Mouse (Mus musculus) stomach, postnatal 0 days (tissue): ENCODE data around the gene Rpl7l1. TPM values are rescaled to one million over a fixed set of nuclear protein-coding genes. Genes with fewer than 3 reads are reported as not detected.

Source experiments
- ATAC-seq: fragments of 200-750 bp; cut with Nextera tagmentation; 2 replicates; pipeline ENCODE4 v1.8.0; 2017; ENCODE audit not compliant: low FRiP score, low TSS enrichment
- DNase-seq: peaks from one replicate; pipeline ENCODE4 v3.0.0-alpha.2; 2016; ENCODE audit warnings: low spot score
- H3K27ac ChIP-seq: fragments of 300-500 bp; sonication (generic); replicated peaks from 2 replicates; pipeline ENCODE4 v1.5.1; 2014; ENCODE audit warnings: mild to moderate bottlenecking, control low read depth
- H3K27me3 ChIP-seq: fragments of 300-500 bp; sonication (generic); 2 replicates; pipeline ENCODE4 v1.6.1; 2014; ENCODE audit warnings: low read length; ENCODE audit not compliant: control insufficient read depth, insufficient read depth
- H3K36me3 ChIP-seq: fragments of 300-500 bp; sonication (generic); 2 replicates; pipeline ENCODE4 v1.6.1; 2014; ENCODE audit warnings: low read length, mixed read lengths; ENCODE audit not compliant: control insufficient read depth, insufficient read depth
- H3K4me1 ChIP-seq: fragments of 300-500 bp; sonication (generic); replicated peaks from 2 replicates; pipeline ENCODE4 v1.6.1; 2014; ENCODE audit warnings: antibody characterized with exemption; ENCODE audit not compliant: control insufficient read depth, insufficient read depth
- H3K4me2 ChIP-seq: fragments of 300-500 bp; sonication (generic); replicated peaks from 2 replicates; pipeline ENCODE4 v1.6.1; 2014; ENCODE audit warnings: low read depth, mild to moderate bottlenecking, control low read depth, moderate library complexity
- H3K4me3 ChIP-seq: fragments of 300-500 bp; sonication (generic); 2 replicates; pipeline ENCODE4 v1.5.1; 2014; ENCODE audit warnings: low read depth, low read length, control low read depth
- H3K9ac ChIP-seq: fragments of 300-500 bp; sonication (generic); 2 replicates; pipeline ENCODE4 v1.6.1; 2014; ENCODE audit warnings: mild to moderate bottlenecking, low read length, control low read depth, mixed read lengths
- H3K9me3 ChIP-seq: fragments of 300-500 bp; sonication (generic); 2 replicates; pipeline ENCODE4 v1.6.1; 2016; ENCODE audit warnings: low read length; ENCODE audit not compliant: control insufficient read depth
- CTCF ChIP-seq: IDR thresholded peaks from 2 replicates; pipeline ENCODE4 v1.5.1; 2016; ENCODE audit warnings: antibody characterized with exemption, low read depth, mild to moderate bottlenecking, moderate library complexity
- EP300 ChIP-seq: optimal IDR thresholded peaks from 2 replicates; pipeline ENCODE3; 2016; ENCODE audit warnings: antibody characterized with exemption
- WGBS: fragments of 180-500 bp; shearing (Covaris S2); extraction: QIAGEN DNeasy Blood & Tissue Kit; methylation state at CpG from one replicate; pipeline ENCODE4 v1.1.7; 2014; 5-methylcytosine and 5-hydroxymethylcytosine counted together
- polyA plus RNA-seq: library from polyadenylated mRNA; unstranded; fragments of >200 nt; fragmentation: Nextera tagmentation; extraction: Ambion mirVana; gene quantifications from 2 replicates; pipeline ENCODE4 v1.2.1, GENCODE M21; 2015

Rpl7l1 gene
- polyA plus RNA-seq, 1 experiment from 2014 or later, result 95.0 TPM

- Histone ChIP-seq H3K36me3 (0 out of 2 replicates have a peak, but pooled peaks cover 6% of the 10 kb centered on the region), H3K9ac (no peak overlapping the region), H3K27ac (no peak overlapping the region), H3K27me3 (no peaks in the 10 kb centered on the region), H3K4me2 (no peak overlapping the region), H3K4me3 (no peak overlapping the region), H3K4me1 (no peaks in the 10 kb centered on the region), H3K9me3 (no peaks in the 10 kb centered on the region)
- TF ChIP-seq EP300, result no peak
- no peak for TF ChIP-seq CTCF
- WGBS, result 85% methylated on average over 3 of the region's 3 CpGs
- ATAC-seq (no peak), DNase-seq (no peak)
Observed at GRCm38 (mm10) chr17:46734055-46734454, 48.4 kb downstream of the Rpl7l1 start.

- ATAC-seq (peak; percentile 70), DNase-seq (peak; percentile 82)
- WGBS, result 18% methylated on average over 24 of the region's 24 CpGs
- Histone ChIP-seq H3K9ac (0 out of 2 replicates have a peak within 1 kb of the TSS, but pooled peaks have one; percentile 41), H3K4me3 (peak within 1 kb of the TSS; percentile 21), H3K4me1 (no peaks in the 10 kb centered on the region), H3K4me2 (peak within 1 kb of the TSS; percentile 46), H3K27me3 (no peaks in the 10 kb centered on the region), H3K27ac (no peak within 1 kb of the TSS), H3K9me3 (no peaks in the 10 kb centered on the region), H3K36me3 (0 out of 2 replicates have a peak, but pooled peaks cover 4% of the 10 kb centered on the region)
- TF ChIP-seq CTCF, result no peak
- TF ChIP-seq EP300, result no peak
Observed at GRCm38 (mm10) chr17:46728904-46729318, 53.6 kb downstream of the Rpl7l1 start, which contains the start of gene Gnmt. Gene Gnmt, minus strand, starts transcription at chr17:46729168.

- Histone ChIP-seq H3K4me2 (peak overlapping the region; percentile 46), H3K4me3 (peak overlapping the region; percentile 21), H3K27ac (no peak overlapping the region), H3K9me3 (no peaks in the 10 kb centered on the region), H3K36me3 (0 out of 2 replicates have a peak, but pooled peaks cover 4% of the 10 kb centered on the region), H3K9ac (0 out of 2 replicates have a peak overlapping the region, but pooled peaks have one; percentile 41), H3K27me3 (no peaks in the 10 kb centered on the region), H3K4me1 (no peaks in the 10 kb centered on the region)
- WGBS, result 41% methylated on average over 11 of the region's 11 CpGs
- ATAC-seq (no peak), DNase-seq (no peak)
- TF ChIP-seq CTCF (no peak), EP300 (no peak)
Observed at GRCm38 (mm10) chr17:46728496-46728895, 54.0 kb downstream of the Rpl7l1 start.

GRCm38 (mm10) chr17:46728021-46728420, 54.5 kb downstream of the Rpl7l1 start:
- DNase-seq (peak; percentile 42), ATAC-seq (no peak)
- peak; percentile 62 for TF ChIP-seq CTCF
- TF ChIP-seq EP300, result no peak
- H3K36me3 ChIP-seq, result 0 out of 2 replicates have a peak, but pooled peaks cover 7% of the 10 kb centered on the region
- 46% methylated on average over 6 of the region's 6 CpGs for WGBS
- no peak overlapping the region for H3K9ac ChIP-seq
- no peaks in the 10 kb centered on the region for H3K27me3 ChIP-seq
- no peaks in the 10 kb centered on the region for H3K4me1 ChIP-seq
- H3K4me2 ChIP-seq, result no peak overlapping the region
- no peaks in the 10 kb centered on the region for H3K9me3 ChIP-seq
- no peak overlapping the region for H3K4me3 ChIP-seq
- no peak overlapping the region for H3K27ac ChIP-seq

GRCm38 (mm10) chr17:46727271-46727670, 55.2 kb downstream of the Rpl7l1 start:
- WGBS, result 92% methylated on average over 11 of the region's 11 CpGs
- TF ChIP-seq EP300 (no peak), CTCF (no peak)
- Histone ChIP-seq H3K27ac (no peak overlapping the region), H3K9me3 (no peaks in the 10 kb centered on the region), H3K9ac (no peak overlapping the region), H3K4me2 (no peak overlapping the region), H3K27me3 (no peaks in the 10 kb centered on the region), H3K36me3 (0 out of 2 replicates have a peak, but pooled peaks cover 7% of the 10 kb centered on the region), H3K4me3 (no peak overlapping the region), H3K4me1 (no peaks in the 10 kb centered on the region)
- no peak for DNase-seq
- no peak for ATAC-seq

- H3K9ac ChIP-seq, result no peak overlapping the region
- H3K27ac ChIP-seq, result no peak overlapping the region
- no peaks in the 10 kb centered on the region for H3K4me1 ChIP-seq
- H3K9me3 ChIP-seq, result no peaks in the 10 kb centered on the region
- no peak for ATAC-seq
- no peak for DNase-seq
- H3K4me2 ChIP-seq, result no peak overlapping the region
- peaks cover 7% of the 10 kb centered on the region; the same call in 1 of the 2 replicates for H3K36me3 ChIP-seq
- no peak for TF ChIP-seq EP300
- no peak overlapping the region for H3K4me3 ChIP-seq
- no peaks in the 10 kb centered on the region for H3K27me3 ChIP-seq
- WGBS, result 92% methylated on average over 26 of the region's 26 CpGs
Observed at GRCm38 (mm10) chr17:46725731-46726645, 56.5 kb downstream of the Rpl7l1 start.
